Mouse (Mus musculus) c-Kit-negative CD71-positive TER-119-positive erythroid progenitor cells, embryonic 14.5 days (primary cell): ENCODE results near the gene Ifna14.
"Not testable (repeated sequence)": the region's sequence is repeated elsewhere in the genome, so short reads cannot be mapped to it uniquely, and the experiment has no call there.

Experiments used
- DNase-seq: peaks from one replicate; pipeline ENCODE4 v3.0.0-alpha.2; 2013; ENCODE audit warnings: low read depth, low spot score

Ifna14 gene

GRCm38 (mm10) chr4:88571698-88572097 is at the start of gene Ifna14:
Gene Ifna14, minus strand, starts transcription at chr4:88571798.
- no peak for DNase-seq

GRCm38 (mm10) chr4:88603276-88603675 is 31.7 kb upstream of the Ifna14 start, which contains the start of gene Ifna12:
Gene Ifna12, minus strand, starts transcription at chr4:88603376.
- DNase-seq: no peak

GRCm38 (mm10) chr4:88592285-88592684 is 20.7 kb upstream of the Ifna14 start, which contains the start of gene Ifna9:
Gene Ifna9, minus strand, starts transcription at chr4:88592385.
- no peak for DNase-seq

- DNase-seq: no peak
Measured at GRCm38 (mm10) chr4:88561791-88562190, 9.8 kb downstream of the Ifna14 start.

- not testable (repeated sequence) for DNase-seq
Measured at GRCm38 (mm10) chr4:88558145-88558544, 13.5 kb downstream of the Ifna14 start, which contains the start of gene Ifna15. Gene Ifna15, minus strand, starts transcription at chr4:88558245.

- DNase-seq: peak; percentile 64
Measured at GRCm38 (mm10) chr4:88550161-88550945, 21.2 kb downstream of the Ifna14 start.

- no peak for DNase-seq
Measured at GRCm38 (mm10) chr4:88547986-88548385, 23.6 kb downstream of the Ifna14 start.

GRCm38 (mm10) chr4:88543649-88544234 is 27.9 kb downstream of the Ifna14 start:
- peak; percentile 49 for DNase-seq

- DNase-seq: no peak
Measured at GRCm38 (mm10) chr4:88537328-88537727, 34.3 kb downstream of the Ifna14 start.

- DNase-seq: no peak
Measured at GRCm38 (mm10) chr4:88536640-88537039, 35.0 kb downstream of the Ifna14 start.

GRCm38 (mm10) chr4:88535742-88536141 is 35.9 kb downstream of the Ifna14 start:
- DNase-seq: peak; percentile 42

- DNase-seq: no peak
Measured at GRCm38 (mm10) chr4:88534903-88535302, 36.7 kb downstream of the Ifna14 start.

- no peak for DNase-seq
Measured at GRCm38 (mm10) chr4:88533499-88533898, 38.1 kb downstream of the Ifna14 start.

- no peak for DNase-seq
Measured at GRCm38 (mm10) chr4:88530892-88531291, 40.7 kb downstream of the Ifna14 start.

- no peak for DNase-seq
Measured at GRCm38 (mm10) chr4:88530271-88530670, 41.3 kb downstream of the Ifna14 start.

GRCm38 (mm10) chr4:88526379-88527049 is 45.1 kb downstream of the Ifna14 start:
- no peak for DNase-seq

GRCm38 (mm10) chr4:88525393-88525792 is 46.2 kb downstream of the Ifna14 start:
- DNase-seq: no peak

- DNase-seq: no peak
Measured at GRCm38 (mm10) chr4:88523241-88523640, 48.4 kb downstream of the Ifna14 start.

- DNase-seq: no peak
Measured at GRCm38 (mm10) chr4:88522674-88523073, 48.9 kb downstream of the Ifna14 start, which contains the start of gene Ifnb1. Gene Ifnb1, minus strand, starts transcription at chr4:88522774.
